In genomic region chr7:16329146-16329545, GRCm38 (mm10) we compare ENCODE assay signal across 21 mouse cellular contexts. TPM values are rescaled to one million over a fixed set of nuclear protein-coding genes. Genes with fewer than 3 reads are reported as not detected.
DNase-seq lines count a peak whose midpoint lies in the region; TF ChIP-seq lines count a peak whose summit lies in the region.
"Had no signal": no experiment of that assay in that cellular context is flagged by ENCODE, and none has a peak within 500 bp of the region (broad histone marks: within the 10 kb centered on the region; RNA-seq: fewer than 3 reads in every experiment).

No protein-coding gene starts in this region.

- H3K27me3 ChIP-seq in myocyte (ENCODE audit: control insufficient read depth, insufficient read depth, insufficient read length) = no peaks in the 10 kb centered on the region
- H3K27me3 ChIP-seq: embryonic facial prominence, embryonic 15.5 days; forebrain, embryonic 12.5 days; hindbrain, embryonic 12.5 days; hindbrain, embryonic 15.5 days had no signal

- H3K27ac ChIP-seq in gastrocnemius, adult 2 months = peak overlapping the region; percentile 59; the same call in 1 of the 2 replicates
- H3K27ac ChIP-seq: embryonic facial prominence, embryonic 15.5 days; forebrain, embryonic 12.5 days; heart, adult 2 months; heart, embryonic 10.5 days; hindbrain, embryonic 12.5 days; hindbrain, embryonic 15.5 days had no signal

- TF ChIP-seq CTCF in gastrocnemius, adult 2 months (IDR thresholded peaks at IDR 0.05) = no peak
- TF ChIP-seq CTCF in lung, adult 2 months (IDR thresholded peaks at IDR 0.05; ENCODE audit: insufficient read depth, low read length) = no peak

- H3K79me2 ChIP-seq in myocyte (ENCODE audit: control insufficient read depth, insufficient read depth) = no peaks in the 10 kb centered on the region

- H3K36me3 ChIP-seq in myocyte (ENCODE audit: control insufficient read depth, insufficient read depth) = peaks cover 31% of the 10 kb centered on the region

- no peak overlapping the region for H3K4me2 ChIP-seq in myocyte (ENCODE audit: low read depth)
- H3K4me2 ChIP-seq: embryonic facial prominence, embryonic 15.5 days; forebrain, embryonic 12.5 days; hindbrain, embryonic 12.5 days; hindbrain, embryonic 15.5 days had no signal

- peak; percentile 43 for DNase-seq in gastrocnemius, adult 2 months
- DNase-seq in gastrocnemius, postnatal 4 days (ENCODE audit: low spot score in 2 of 2) = no peak
- peak; percentile 25 for DNase-seq in lung, adult 2 months
- no peak for DNase-seq in lung, postnatal 14 days
- DNase-seq in lung, postnatal 36 days = peak; percentile 33
- DNase-seq in lung, postnatal 4 days = no peak
- DNase-seq in kidney, postnatal 4 days = no peak
- DNase-seq: adrenal gland, adult 2 months; adrenal gland, postnatal 14 days; cerebellum, adult 11 months; cerebellum, adult 2 months; cerebellum, adult 9-11 months; cerebellum, postnatal 25 days; gastrocnemius, postnatal 14 days had no signal

- WGBS in lung, adult 2 months = 63% methylated on average over 3 of the region's 3 CpGs

- intact Hi-C loops in gastrocnemius, adult 2 months (cut with DNase I) = loop anchor here (5.0 kb wide), 1 partner anchor 48 kb away; no protein-coding TSS in a partner anchor

- peaks cover 6% of the 10 kb centered on the region for H3K4me1 ChIP-seq in lung, adult 2 months (ENCODE audit: control insufficient read depth, insufficient read depth, low read length)
- H3K4me1 ChIP-seq: hindbrain, embryonic 15.5 days had no signal

- H3ac ChIP-seq in myocyte (ENCODE audit: control insufficient read depth, insufficient read length) = no peak overlapping the region

- H3K4me3 ChIP-seq in gastrocnemius, adult 2 months = no peak overlapping the region
- H3K4me3 ChIP-seq in lung, adult 2 months (replicated peaks; ENCODE audit: extremely low read depth, low read depth, low read length) = no peak overlapping the region
- H3K4me3 ChIP-seq in myocyte = no peak overlapping the region
- H3K4me3 ChIP-seq: embryonic facial prominence, embryonic 15.5 days; forebrain, embryonic 12.5 days; heart, adult 2 months; heart, embryonic 10.5 days; hindbrain, embryonic 12.5 days; hindbrain, embryonic 15.5 days had no signal

- TF ChIP-seq POLR2A in lung, adult 2 months (IDR thresholded peaks at IDR 0.05; ENCODE audit: borderline replicate concordance, extremely low read depth, low read depth, low read length) = no peak
- no peak for TF ChIP-seq POLR2A in myocyte (IDR thresholded peaks at IDR 0.05; ENCODE audit: insufficient read length, low read depth)

TF ChIP-seq in myocyte, 11 proteins besides CTCF, POLR2A, EP300 and RAD21:
- TF ChIP-seq TCF12 (IDR thresholded peaks at IDR 0.05; ENCODE audit: insufficient read depth, poor library complexity, severe bottlenecking) (peak; percentile 12), MAX (IDR thresholded peaks at IDR 0.05; ENCODE audit: low read depth) (no peak), MYOD1 (IDR thresholded peaks at IDR 0.05; ENCODE audit: control insufficient read depth in 1 of 3, insufficient read length in 2 of 3, low read depth in 2 of 3) (peak; percentile 37 to 89 (median 72)), MYOG (IDR thresholded peaks at IDR 0.05; ENCODE audit: control insufficient read depth in 1 of 3, insufficient read depth in 1 of 3, insufficient read length in 2 of 3, low read depth in 2 of 3) (peak in 2 of 3 experiments; percentile 41 to 82), SRF (IDR thresholded peaks at IDR 0.05; ENCODE audit: control insufficient read depth, insufficient read length, low read depth) (no peak), E2F4 (IDR thresholded peaks at IDR 0.05; ENCODE audit: insufficient read depth) (no peak), POLR2AphosphoS2 (IDR thresholded peaks at IDR 0.05; ENCODE audit: insufficient read length, low read depth) (no peak), TCF3 (IDR thresholded peaks at IDR 0.05; ENCODE audit: insufficient read length, low read depth) (no peak), CEBPB (IDR thresholded peaks at IDR 0.05; ENCODE audit: insufficient read depth, poor library complexity, severe bottlenecking) (no peak)

RNA-seq across cellular contexts. Expression of gene Bbc3, which starts 21.0 kb away (rescaled TPM):
- 1 to 10 TPM; 1.4 to 2.9 TPM for total RNA-seq in gastrocnemius, adult 2 months (2021)
- total RNA-seq in gastrocnemius, postnatal 4 days (2021) = 1 to 10 TPM; 9.1 to 9.7 TPM
- 31.8 and 48.2 TPM in 2 replicates for polyA plus RNA-seq in lung, adult 2 months (2012; rRNA removed)
- polyA plus RNA-seq in myocyte (2012; fragmentation: generic; extraction: Trizol) = 34.6 TPM

RNA-seq across cellular contexts. Expression of gene Ccdc9, which starts 42.6 kb away (rescaled TPM):
- total RNA-seq in gastrocnemius, adult 2 months (2021) = 10 to 100 TPM; 41.0 to 42.1 TPM
- 10 to 100 TPM; 45.5 to 59.0 TPM for total RNA-seq in gastrocnemius, postnatal 4 days (2021)
- polyA plus RNA-seq in lung, adult 2 months (2012; rRNA removed) = 31.2 and 47.3 TPM in 2 replicates
- polyA plus RNA-seq in myocyte (2012; fragmentation: generic; extraction: Trizol) = 48.4 TPM

RNA-seq across cellular contexts. Expression of gene Inafm1, which starts 55.7 kb away (rescaled TPM):
- total RNA-seq in gastrocnemius, adult 2 months (2021) = 10 to 100 TPM; 15.7 to 15.8 TPM
- total RNA-seq in gastrocnemius, postnatal 4 days (2021) = 10 to 100 TPM; 13.8 to 18.8 TPM
- polyA plus RNA-seq in lung, adult 2 months (2012; rRNA removed) = 54.0 and 76.4 TPM in 2 replicates
- 12.1 TPM for polyA plus RNA-seq in myocyte (2012; fragmentation: generic; extraction: Trizol)

RNA-seq across cellular contexts. Expression of gene Sae1, which starts 58.5 kb away (rescaled TPM):
- total RNA-seq in gastrocnemius, adult 2 months (2021) = 10 to 100 TPM; 21.6 to 34.8 TPM
- 10 to 100 TPM; 76.3 to 77.6 TPM for total RNA-seq in gastrocnemius, postnatal 4 days (2021)
- 20.7 and 31.0 TPM in 2 replicates for polyA plus RNA-seq in lung, adult 2 months (2012; rRNA removed)
- 169 TPM for polyA plus RNA-seq in myocyte (2012; fragmentation: generic; extraction: Trizol)

Comparison
In these comparisons a context has a peak if more than half of its experiments do, and no peak if none do; other contexts are left out.
1. DNase-seq: peak in gastrocnemius, adult 2 months (single experiment), lung, adult 2 months (single experiment) and lung, postnatal 36 days (single experiment); none in gastrocnemius, postnatal 4 days (0 of 2), lung, postnatal 14 days (single experiment), lung, postnatal 4 days (0 of 2) and kidney, postnatal 4 days (0 of 2).